Mouse (Mus musculus): ENCODE measurements around the gene Rpp30. TPM values are rescaled to one million over a fixed set of nuclear protein-coding genes. Genes with fewer than 3 reads are reported as not detected.

The Rpp30 gene
- polyA plus RNA-seq, 1 experiment, result 29.5 TPM

GRCm38 (mm10) chr19:36119783-36120471 lies 36.4 kb downstream of the Rpp30 start, which contains the start of gene Ankrd1:
Gene Ankrd1 (minus strand): TSS chr19:36120099.
- Histone ChIP-seq H3K4me1 (ENCODE audit: control insufficient read depth, insufficient read depth, low read length) (peaks cover 7% of the 10 kb centered on the region; the same call in 1 of the 2 replicates), H3K27ac (ENCODE audit: insufficient read depth, low read length) (peak within 1 kb of the TSS; percentile 70), H3K4me3 (ENCODE audit: insufficient read depth, low read length) (peak within 1 kb of the TSS; percentile 40)
- no peak for TF ChIP-seq POLR2A (IDR thresholded peaks at IDR 0.05; ENCODE audit: low read depth, low read length)
- no peak for TF ChIP-seq CTCF (IDR thresholded peaks at IDR 0.05; ENCODE audit: borderline replicate concordance, insufficient read depth, low read length)

- TF ChIP-seq POLR2A (IDR thresholded peaks at IDR 0.05; ENCODE audit: low read depth, low read length) (no peak), CTCF (IDR thresholded peaks at IDR 0.05; ENCODE audit: borderline replicate concordance, insufficient read depth, low read length) (no peak)
- Histone ChIP-seq H3K4me3 (ENCODE audit: insufficient read depth, low read length) (no peak overlapping the region), H3K4me1 (ENCODE audit: control insufficient read depth, insufficient read depth, low read length) (peaks cover 7% of the 10 kb centered on the region; the same call in 1 of the 2 replicates), H3K27ac (ENCODE audit: insufficient read depth, low read length) (no peak overlapping the region)
Observed at GRCm38 (mm10) chr19:36124203-36124602, 40.7 kb downstream of the Rpp30 start.

GRCm38 (mm10) chr19:36128440-36128839 lies 44.9 kb downstream of the Rpp30 start:
- Histone ChIP-seq H3K4me3 (ENCODE audit: insufficient read depth, low read length) (no peak overlapping the region), H3K4me1 (ENCODE audit: control insufficient read depth, insufficient read depth, low read length) (no peaks in the 10 kb centered on the region), H3K27ac (ENCODE audit: insufficient read depth, low read length) (peak overlapping the region; percentile 93)
- TF ChIP-seq CTCF (IDR thresholded peaks at IDR 0.05; ENCODE audit: borderline replicate concordance, insufficient read depth, low read length), result no peak

GRCm38 (mm10) chr19:36129213-36129612 lies 45.7 kb downstream of the Rpp30 start:
- Histone ChIP-seq H3K4me3 (ENCODE audit: insufficient read depth, low read length) (no peak overlapping the region), H3K4me1 (ENCODE audit: control insufficient read depth, insufficient read depth, low read length) (peaks cover 3% of the 10 kb centered on the region; the same call in 1 of the 2 replicates), H3K27ac (ENCODE audit: insufficient read depth, low read length) (peak overlapping the region; percentile 93)
- TF ChIP-seq CTCF (IDR thresholded peaks at IDR 0.05; ENCODE audit: borderline replicate concordance, insufficient read depth, low read length) (no peak), POLR2A (IDR thresholded peaks at IDR 0.05; ENCODE audit: low read depth, low read length) (no peak)

- Histone ChIP-seq H3K4me1 (ENCODE audit: control insufficient read depth, insufficient read depth, low read length) (peaks cover 3% of the 10 kb centered on the region; the same call in 1 of the 2 replicates), H3K27ac (ENCODE audit: insufficient read depth, low read length) (peak overlapping the region; percentile 93), H3K4me3 (ENCODE audit: insufficient read depth, low read length) (no peak overlapping the region)
- TF ChIP-seq POLR2A (IDR thresholded peaks at IDR 0.05; ENCODE audit: low read depth, low read length) (no peak), CTCF (IDR thresholded peaks at IDR 0.05; ENCODE audit: borderline replicate concordance, insufficient read depth, low read length) (no peak)
Observed at GRCm38 (mm10) chr19:36129643-36130042, 46.1 kb downstream of the Rpp30 start.

- peaks cover 3% of the 10 kb centered on the region; the same call in 1 of the 2 replicates for H3K4me1 ChIP-seq (ENCODE audit: control insufficient read depth, insufficient read depth, low read length)
- H3K27ac ChIP-seq (ENCODE audit: insufficient read depth, low read length), result peak overlapping the region; percentile 28; the same call in 1 of the 2 replicates
- H3K4me3 ChIP-seq (ENCODE audit: insufficient read depth, low read length), result no peak overlapping the region
- no peak for TF ChIP-seq POLR2A (IDR thresholded peaks at IDR 0.05; ENCODE audit: low read depth, low read length)
- TF ChIP-seq CTCF (IDR thresholded peaks at IDR 0.05; ENCODE audit: borderline replicate concordance, insufficient read depth, low read length), result no peak
Observed at GRCm38 (mm10) chr19:36130181-36130580, 46.7 kb downstream of the Rpp30 start.

- TF ChIP-seq CTCF (IDR thresholded peaks at IDR 0.05; ENCODE audit: borderline replicate concordance, insufficient read depth, low read length) (no peak), POLR2A (IDR thresholded peaks at IDR 0.05; ENCODE audit: low read depth, low read length) (no peak)
- no peak overlapping the region for H3K4me3 ChIP-seq (ENCODE audit: insufficient read depth, low read length)
- no peak overlapping the region; the same call in 1 of the 2 replicates for H3K27ac ChIP-seq (ENCODE audit: insufficient read depth, low read length)
- H3K4me1 ChIP-seq (ENCODE audit: control insufficient read depth, insufficient read depth, low read length), result peaks cover 3% of the 10 kb centered on the region; the same call in 1 of the 2 replicates
Observed at GRCm38 (mm10) chr19:36131990-36132389, 48.5 kb downstream of the Rpp30 start.

GRCm38 (mm10) chr19:36133064-36133463 lies 49.5 kb downstream of the Rpp30 start:
- H3K4me3 ChIP-seq (ENCODE audit: insufficient read depth, low read length), result no peak overlapping the region
- H3K4me1 ChIP-seq (ENCODE audit: control insufficient read depth, insufficient read depth, low read length), result peaks cover 3% of the 10 kb centered on the region; the same call in 1 of the 2 replicates
- TF ChIP-seq CTCF (IDR thresholded peaks at IDR 0.05; ENCODE audit: borderline replicate concordance, insufficient read depth, low read length), result no peak
- no peak for TF ChIP-seq POLR2A (IDR thresholded peaks at IDR 0.05; ENCODE audit: low read depth, low read length)
- no peak overlapping the region for H3K27ac ChIP-seq (ENCODE audit: insufficient read depth, low read length)

- TF ChIP-seq POLR2A (IDR thresholded peaks at IDR 0.05; ENCODE audit: low read depth, low read length), result no peak
- TF ChIP-seq CTCF (IDR thresholded peaks at IDR 0.05; ENCODE audit: borderline replicate concordance, insufficient read depth, low read length), result no peak
- Histone ChIP-seq H3K27ac (ENCODE audit: insufficient read depth, low read length) (peak overlapping the region; percentile 29), H3K4me1 (ENCODE audit: control insufficient read depth, insufficient read depth, low read length) (peaks cover 3% of the 10 kb centered on the region; the same call in 1 of the 2 replicates), H3K4me3 (ENCODE audit: insufficient read depth, low read length) (no peak overlapping the region)
Observed at GRCm38 (mm10) chr19:36133731-36134130, 50.2 kb downstream of the Rpp30 start.

GRCm38 (mm10) chr19:36143571-36143970 lies 60.1 kb downstream of the Rpp30 start:
- H3K27ac ChIP-seq (ENCODE audit: insufficient read depth, low read length), result no peak overlapping the region
- no peak overlapping the region for H3K4me3 ChIP-seq (ENCODE audit: insufficient read depth, low read length)
- no peaks in the 10 kb centered on the region for H3K4me1 ChIP-seq (ENCODE audit: control insufficient read depth, insufficient read depth, low read length)
- TF ChIP-seq POLR2A (IDR thresholded peaks at IDR 0.05; ENCODE audit: low read depth, low read length), result no peak
- no peak for TF ChIP-seq CTCF (IDR thresholded peaks at IDR 0.05; ENCODE audit: borderline replicate concordance, insufficient read depth, low read length)
